Mouse (Mus musculus) G1E (cell line): ENCODE results near the gene Stac3.

Source experiments
- POLR2AphosphoS5 ChIP-seq: IDR thresholded peaks from 2 replicates; pipeline ENCODE4 v1.6.1; 2012; ENCODE audit warnings: low read depth, low read length, inconsistent platforms; ENCODE audit not compliant: insufficient replicate concordance
- TAL1 ChIP-seq: conservative IDR thresholded peaks from 2 replicates; pipeline ENCODE4 v1.6.1; 2012; ENCODE audit warnings: low read depth, low read length, inconsistent platforms, mixed read lengths

DNA sequence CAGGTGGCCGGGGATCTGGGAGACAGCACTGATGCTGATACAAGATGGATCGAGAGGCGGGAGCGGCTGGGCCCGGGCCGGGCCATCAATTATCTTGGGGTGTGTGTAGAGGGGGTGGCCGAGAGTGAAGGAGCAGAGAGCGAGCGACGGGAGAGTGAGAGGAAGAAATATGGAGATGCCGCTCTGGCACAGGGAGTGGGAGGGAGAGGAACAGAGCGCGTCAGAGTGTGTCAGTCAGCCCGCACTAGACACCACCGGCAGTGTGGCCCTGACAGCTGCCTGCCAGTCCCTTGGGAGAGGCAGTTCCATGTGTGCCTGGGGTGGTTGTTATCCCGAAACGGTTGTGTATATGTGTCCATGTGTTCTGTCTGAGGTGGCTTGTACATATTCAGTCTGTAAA, 26.0 kb downstream of the Stac3 start:
- TF ChIP-seq POLR2AphosphoS5: no peak
- no peak for TF ChIP-seq TAL1
